In the genomic region with DNA sequence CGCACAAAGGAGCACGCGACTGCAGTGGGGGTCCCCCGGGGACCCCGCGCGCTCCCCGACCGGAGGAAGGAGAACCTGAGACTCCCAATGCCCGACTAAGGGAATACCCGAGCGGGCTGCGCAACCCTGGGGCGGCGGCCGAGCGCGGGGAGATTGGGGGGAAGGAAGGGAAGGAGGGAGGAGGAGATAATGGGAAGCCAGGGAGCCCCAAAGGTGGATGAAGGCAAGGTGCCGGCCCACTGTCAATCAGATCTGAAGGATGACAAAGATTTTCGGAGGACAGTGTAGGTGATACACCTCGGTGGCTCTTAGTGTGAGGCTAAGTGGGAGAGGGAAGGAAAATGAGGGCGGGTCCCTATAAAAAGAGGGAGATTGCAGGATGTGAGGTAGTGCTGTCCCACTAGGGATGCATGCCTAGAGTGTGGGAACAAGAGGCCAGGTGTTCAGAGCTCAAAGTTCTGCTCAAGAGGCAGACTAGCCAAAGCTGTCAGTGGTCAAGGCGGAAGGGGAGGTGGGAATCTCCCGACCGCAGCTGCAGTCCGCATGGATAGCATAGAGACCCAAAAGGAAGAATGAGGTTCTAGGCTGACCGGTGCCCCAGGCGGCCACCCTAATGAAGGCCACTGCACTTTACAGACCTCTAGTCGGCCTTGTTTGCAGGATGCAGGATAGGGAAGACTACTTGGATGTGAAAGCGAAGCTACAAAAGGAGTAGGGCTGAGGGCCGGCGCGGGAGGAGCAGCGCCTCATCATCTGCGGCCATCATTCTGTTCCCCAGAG, we compare ENCODE assay signal across 8 mouse cellular contexts. TPM values are rescaled to one million over a fixed set of nuclear protein-coding genes. Genes with fewer than 3 reads are reported as not detected.
A peak's percentile ranks its signal among the peaks of the same experiment; 100 is the strongest.
DNase-seq lines count a peak whose midpoint lies in the region; ATAC-seq and TF ChIP-seq lines count a peak whose summit lies in the region.

Nsg1 (minus strand) TSS at position 274 of the 780 bp plus-strand sequence.

- H3K4me2 ChIP-seq in heart, embryonic 15.5 days = peak within 1 kb of the TSS; percentile 98
- H3K4me2 ChIP-seq in hindbrain, embryonic 15.5 days = peak within 1 kb of the TSS; percentile 72
- peak within 1 kb of the TSS; percentile 55 for H3K4me2 ChIP-seq in liver, embryonic 16.5 days (ENCODE audit: low read depth, low read length)

- H3K27me3 ChIP-seq in heart, embryonic 15.5 days = peaks cover 78% of the 10 kb centered on the region
- peaks cover 46% of the 10 kb centered on the region for H3K27me3 ChIP-seq in Patski
- no peaks in the 10 kb centered on the region for H3K27me3 ChIP-seq in hindbrain, embryonic 15.5 days
- peaks cover 48% of the 10 kb centered on the region for H3K27me3 ChIP-seq in liver, embryonic 16.5 days (ENCODE audit: control insufficient read depth, insufficient read depth, low read depth, low read length)

- H3K36me3 ChIP-seq in heart, embryonic 15.5 days = no peaks in the 10 kb centered on the region
- H3K36me3 ChIP-seq in hindbrain, embryonic 15.5 days = peaks cover 20% of the 10 kb centered on the region
- no peaks in the 10 kb centered on the region for H3K36me3 ChIP-seq in liver, embryonic 16.5 days (ENCODE audit: control insufficient read depth, insufficient read depth)

- WGBS in heart, embryonic 15.5 days = 10% methylated on average over 35 of the region's 35 CpGs
- WGBS in hindbrain, embryonic 15.5 days = 7% methylated on average over 35 of the region's 35 CpGs
- WGBS in liver, embryonic 16.5 days (ENCODE audit: insufficient replicate concordance) = 7% methylated on average over 35 of the region's 35 CpGs

- CTCF ChIA-PET in Patski (lab: Charles Lee) = no interaction called here

- peaks cover 14% of the 10 kb centered on the region for H3K4me1 ChIP-seq in heart, embryonic 15.5 days (replicated peaks)
- H3K4me1 ChIP-seq in hindbrain, embryonic 15.5 days (replicated peaks) = peaks cover 40% of the 10 kb centered on the region
- no peaks in the 10 kb centered on the region for H3K4me1 ChIP-seq in liver, embryonic 16.5 days (ENCODE audit: control insufficient read depth, low read depth, low read length)

- ATAC-seq in heart, embryonic 15.5 days (replicated peaks; ENCODE audit: insufficient number of reproducible peaks, insufficient read depth, low FRiP score, low read depth) = no peak
- no peak for ATAC-seq in Patski
- peak; percentile 46 for ATAC-seq in hindbrain, embryonic 15.5 days (ENCODE audit: low FRiP score, low read depth)
- no peak for ATAC-seq in liver, embryonic 16.5 days (ENCODE audit: low read depth)

- H3K4me3 ChIP-seq in heart, embryonic 15.5 days = peak within 1 kb of the TSS; percentile 77
- peak within 1 kb of the TSS; percentile 93 for H3K4me3 ChIP-seq in hindbrain, embryonic 15.5 days
- peak within 1 kb of the TSS; percentile 47 for H3K4me3 ChIP-seq in liver, embryonic 16.5 days (ENCODE audit: low read depth, low read length)

- POLR2A ChIA-PET in Patski (lab: Charles Lee) = no interaction called here

- H3K9me3 ChIP-seq in heart, embryonic 15.5 days (replicated peaks) = no peaks in the 10 kb centered on the region
- H3K9me3 ChIP-seq in hindbrain, embryonic 15.5 days = no peaks in the 10 kb centered on the region
- no peaks in the 10 kb centered on the region for H3K9me3 ChIP-seq in liver, embryonic 16.5 days (replicated peaks; ENCODE audit: control insufficient read depth, low read length)

- DNase-seq in heart, adult 18-20 months = no peak
- DNase-seq in Patski (ENCODE audit: low read depth, low spot score) = no peak
- peak; percentile 20 for DNase-seq in embryo, embryonic 10 days (ENCODE audit: low spot score)
- DNase-seq in T-cell, adult 2 months (ENCODE audit: low spot score) = no peak
- DNase-seq in right cerebral cortex, postnatal 36 days (ENCODE audit: low spot score in 2 of 2) = no peak

- TF ChIP-seq CTCF in Patski (IDR thresholded peaks at IDR 0.05) = no peak

- no peak within 1 kb of the TSS for H3K27ac ChIP-seq in heart, embryonic 15.5 days
- peak within 1 kb of the TSS; percentile 98 for H3K27ac ChIP-seq in hindbrain, embryonic 15.5 days (replicated peaks)
- no peak within 1 kb of the TSS for H3K27ac ChIP-seq in liver, embryonic 16.5 days (ENCODE audit: low read length)

- peak within 1 kb of the TSS; percentile 67 for H3K9ac ChIP-seq in heart, embryonic 15.5 days
- H3K9ac ChIP-seq in hindbrain, embryonic 15.5 days = peak within 1 kb of the TSS; percentile 99
- no peak within 1 kb of the TSS; the same call in none of the 2 replicates for H3K9ac ChIP-seq in liver, embryonic 16.5 days (ENCODE audit: low read depth, low read length)

- in situ Hi-C loops in Patski (cut with MboI; ENCODE audit: low pct_unique_long_range_greater_than_20kb) = no loop called here

RNA-seq across cellular contexts. Expression of gene Nsg1, which starts in this region (rescaled TPM):
- polyA plus RNA-seq in heart, embryonic 15.5 days (2015; fragmentation: Nextera tagmentation; extraction: Ambion mirVana) = 15.3 and 25.7 TPM in 2 replicates
- total RNA-seq in heart, adult 18-20 months (2021) = 1 to 10 TPM; 5.7 to 8.3 TPM
- 12.7 TPM for polyA plus RNA-seq in Patski (2021)
- polyA plus RNA-seq in hindbrain, embryonic 15.5 days (2015; fragmentation: Nextera tagmentation; extraction: Ambion mirVana) = 1,299 and 1,422 TPM in 2 replicates
- polyA plus RNA-seq in liver, embryonic 16.5 days (2015; fragmentation: Nextera tagmentation; extraction: Ambion mirVana) = 1.6 and 2.0 TPM in 2 replicates

Comparison
In these comparisons a context has a peak if more than half of its experiments do, and no peak if none do; other contexts are left out.
1. RNA of gene Nsg1 (polyA plus RNA-seq): 1,299 to 1,422 TPM in hindbrain, embryonic 15.5 days; 15.3 to 25.7 TPM in heart, embryonic 15.5 days, 12.7 TPM in Patski (single experiment) and 1.6 to 2.0 TPM in liver, embryonic 16.5 days; every median in the first group is over 10 times any median in the second.
2. Peak in every context shown above with its lines, with median percentiles within 50 percentile points of each other: H3K4me2 ChIP-seq and H3K4me3 ChIP-seq.